Comparison of ENCODE assay signal across 21 mouse cellular contexts in the genomic region with DNA sequence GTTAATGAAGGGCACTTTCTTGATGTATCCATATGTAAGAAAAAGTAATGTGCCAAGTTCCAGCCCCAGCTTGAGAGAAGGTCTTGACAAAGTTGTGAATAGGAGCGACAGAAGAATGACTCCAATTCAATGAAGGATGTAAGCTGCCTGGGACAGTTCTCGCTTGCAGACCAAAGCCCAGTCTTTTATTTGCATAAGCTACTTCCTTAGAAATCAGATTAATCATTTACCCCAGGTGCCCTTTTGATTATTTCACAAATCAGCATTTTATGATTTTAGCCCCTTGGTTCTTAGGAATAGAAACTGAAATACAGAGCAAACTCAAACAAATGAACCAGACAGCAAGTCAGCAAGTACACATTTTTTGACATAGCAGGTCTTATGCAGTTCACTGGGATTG.
A peak's percentile ranks its signal among the peaks of the same experiment; 100 is the strongest.
DNase-seq lines count a peak whose midpoint lies in the region; ATAC-seq and TF ChIP-seq lines count a peak whose summit lies in the region.
"Had no signal": no experiment of that assay in that cellular context is flagged by ENCODE, and none has a peak within 500 bp of the region (broad histone marks: within the 10 kb centered on the region; RNA-seq: fewer than 3 reads in every experiment).

No protein-coding gene starts in this region.

- ATAC-seq in intestine, embryonic 15.5 days, result peak; percentile 49; the same call in 1 of the 2 replicates
- ATAC-seq in intestine, postnatal 0 days, result no peak
- peak; percentile 60; the same call in 1 of the 2 replicates for ATAC-seq in intestine, embryonic 16.5 days
- ATAC-seq: activated CD4-positive, CD25-positive, alpha-beta regulatory T cell, adult 4 months; CD4-positive, CD25-positive, alpha-beta regulatory T cell, adult 4 months; Patski had no signal

- 43% methylated on average over 2 of the region's 2 CpGs for WGBS in intestine, embryonic 15.5 days
- WGBS in intestine, postnatal 0 days, result 33% methylated on average over 2 of the region's 2 CpGs
- 26% methylated on average over 2 of the region's 2 CpGs for WGBS in liver, adult 2 months
- WGBS in intestine, embryonic 16.5 days, result 57% methylated on average over 2 of the region's 2 CpGs

- peak; percentile 55 for DNase-seq in liver, adult 2 months (ENCODE audit: extremely low read depth, low read depth, low spot score)
- DNase-seq in liver, result no peak
- DNase-seq in gastrocnemius, adult 8-10 months (ENCODE audit: low spot score in 2 of 2), result no peak
- DNase-seq: adrenal gland, adult 2 months; adrenal gland, adult 8-10 months; adrenal gland, postnatal 10 days; adrenal gland, postnatal 14 days; adrenal gland, postnatal 25 days; adrenal gland, postnatal 36 days; B cell, adult 2 months; cerebellum, adult 11 months; cerebellum, adult 11-12 months; cerebellum, adult 18-20 months had no signal

- no peak overlapping the region for H3K9ac ChIP-seq in intestine, embryonic 15.5 days
- no peak overlapping the region for H3K9ac ChIP-seq in intestine, postnatal 0 days (ENCODE audit: low read depth, low read length)
- no peak overlapping the region for H3K9ac ChIP-seq in liver, adult 2 months (ENCODE audit: low read depth, low read length)
- no peak overlapping the region for H3K9ac ChIP-seq in intestine, embryonic 16.5 days (ENCODE audit: low read depth, low read length)

- no peak for TF ChIP-seq POLR2A in liver, adult 2 months (IDR thresholded peaks at IDR 0.05; ENCODE audit: extremely low read depth, insufficient read depth, low read length)

- no peaks in the 10 kb centered on the region for H3K79me2 ChIP-seq in liver, adult 2 months (ENCODE audit: control insufficient read depth, insufficient read depth, low read length)

- TF ChIP-seq CTCF in intestine, postnatal 0 days (IDR thresholded peaks at IDR 0.05; ENCODE audit: low read depth), result no peak
- no peak for TF ChIP-seq CTCF in liver, adult 2 months (IDR thresholded peaks at IDR 0.05; ENCODE audit: low read depth, low read length)

- H3K4me2 ChIP-seq in intestine, embryonic 15.5 days (replicated peaks), result no peak overlapping the region
- no peak overlapping the region for H3K4me2 ChIP-seq in intestine, postnatal 0 days (replicated peaks; ENCODE audit: low read depth)
- no peak overlapping the region for H3K4me2 ChIP-seq in intestine, embryonic 16.5 days (ENCODE audit: low read depth, low read length)

- no peaks in the 10 kb centered on the region for H3K36me3 ChIP-seq in intestine, embryonic 15.5 days
- no peaks in the 10 kb centered on the region for H3K36me3 ChIP-seq in intestine, postnatal 0 days (ENCODE audit: control insufficient read depth, insufficient read depth)
- no peaks in the 10 kb centered on the region for H3K36me3 ChIP-seq in liver, adult 2 months (ENCODE audit: control insufficient read depth, insufficient read depth, low read length)
- no peaks in the 10 kb centered on the region for H3K36me3 ChIP-seq in intestine, embryonic 16.5 days (ENCODE audit: control insufficient read depth, insufficient read depth, low read length)
- H3K36me3 ChIP-seq: G1E had no signal

- H3K9me3 ChIP-seq in intestine, embryonic 15.5 days, result no peaks in the 10 kb centered on the region
- H3K9me3 ChIP-seq in intestine, postnatal 0 days (ENCODE audit: control insufficient read depth), result no peaks in the 10 kb centered on the region
- H3K9me3 ChIP-seq in intestine, embryonic 16.5 days (ENCODE audit: control insufficient read depth, low read length), result no peaks in the 10 kb centered on the region
- H3K9me3 ChIP-seq: G1E had no signal

- no peaks in the 10 kb centered on the region for H3K27me3 ChIP-seq in intestine, embryonic 15.5 days (replicated peaks)
- H3K27me3 ChIP-seq in intestine, postnatal 0 days (replicated peaks; ENCODE audit: control insufficient read depth, insufficient read depth, low read length), result no peaks in the 10 kb centered on the region
- H3K27me3 ChIP-seq in liver, adult 2 months (ENCODE audit: control insufficient read depth, insufficient read depth, low read length), result no peaks in the 10 kb centered on the region
- H3K27me3 ChIP-seq in intestine, embryonic 16.5 days (replicated peaks; ENCODE audit: control insufficient read depth, insufficient read depth, low read length), result no peaks in the 10 kb centered on the region
- H3K27me3 ChIP-seq: CH12.LX, Patski had no signal

- H3K4me3 ChIP-seq in intestine, embryonic 15.5 days (replicated peaks), result no peak overlapping the region
- H3K4me3 ChIP-seq in intestine, postnatal 0 days (ENCODE audit: low read depth, low read length), result no peak overlapping the region
- H3K4me3 ChIP-seq in liver, adult 2 months (ENCODE audit: insufficient read depth, low read depth, low read length), result no peak overlapping the region
- no peak overlapping the region for H3K4me3 ChIP-seq in intestine, embryonic 16.5 days (ENCODE audit: low read length)

- H3K27ac ChIP-seq in intestine, embryonic 15.5 days, result no peak overlapping the region
- no peak overlapping the region for H3K27ac ChIP-seq in intestine, postnatal 0 days (ENCODE audit: low read depth, low read length)
- H3K27ac ChIP-seq in liver, adult 2 months (replicated peaks; ENCODE audit: insufficient read depth, low read depth, low read length), result no peak overlapping the region
- H3K27ac ChIP-seq in intestine, embryonic 16.5 days (ENCODE audit: low read length), result no peak overlapping the region

- no peaks in the 10 kb centered on the region for H3K4me1 ChIP-seq in intestine, embryonic 15.5 days (replicated peaks)
- no peaks in the 10 kb centered on the region for H3K4me1 ChIP-seq in intestine, postnatal 0 days (replicated peaks; ENCODE audit: control insufficient read depth, insufficient read depth, low read length)
- peaks cover 1% of the 10 kb centered on the region; the same call in 1 of the 2 replicates for H3K4me1 ChIP-seq in liver, adult 2 months (ENCODE audit: control insufficient read depth, insufficient read depth, low read length)
- H3K4me1 ChIP-seq in intestine, embryonic 16.5 days (ENCODE audit: control insufficient read depth, insufficient read depth, low read length), result no peaks in the 10 kb centered on the region
